Mouse (Mus musculus): ENCODE measurements at regions not wholly inside any gene's neighbourhood (a gene's known extent, or its start where the extent isn't known, plus 50 kb on each side); places are given as distances from the start of the nearest gene placed in this dataset.

GRCm38 (mm10) chr6:59556668-59557310 lies 130.7 kb upstream of the Gprin3 start:
- H3K79me2 ChIP-seq (ENCODE audit: control insufficient read depth, insufficient read depth, low read length), result no peaks in the 10 kb centered on the region
- no peak for TF ChIP-seq POLR2A (IDR thresholded peaks at IDR 0.05; ENCODE audit: extremely low read depth, insufficient read depth, low read length)
- no peak for TF ChIP-seq CTCF (IDR thresholded peaks at IDR 0.05; ENCODE audit: low read depth, low read length)
- 30% methylated on average over 1 of the region's 1 CpGs for WGBS
- no peak overlapping the region for H3K9ac ChIP-seq (ENCODE audit: low read depth, low read length)
- H3K4me3 ChIP-seq (ENCODE audit: insufficient read depth, low read depth, low read length), result no peak overlapping the region
- DNase-seq (ENCODE audit: extremely low read depth, low read depth, low spot score), result peak; percentile 80
- H3K27ac ChIP-seq (replicated peaks; ENCODE audit: insufficient read depth, low read depth, low read length), result no peak overlapping the region; the same call in 1 of the 2 replicates
- H3K36me3 ChIP-seq (ENCODE audit: control insufficient read depth, insufficient read depth, low read length), result no peaks in the 10 kb centered on the region
- no peaks in the 10 kb centered on the region for H3K27me3 ChIP-seq (ENCODE audit: control insufficient read depth, insufficient read depth, low read length)
- H3K4me1 ChIP-seq (ENCODE audit: control insufficient read depth, insufficient read depth, low read length), result peaks cover 2% of the 10 kb centered on the region; the same call in 1 of the 2 replicates

- 59% methylated on average over 2 of the region's 2 CpGs for WGBS
- no peaks in the 10 kb centered on the region for H3K4me1 ChIP-seq (ENCODE audit: control insufficient read depth, insufficient read depth, low read length)
- no peaks in the 10 kb centered on the region for H3K27me3 ChIP-seq (ENCODE audit: control insufficient read depth, insufficient read depth, low read length)
- no peaks in the 10 kb centered on the region for H3K79me2 ChIP-seq (ENCODE audit: control insufficient read depth, insufficient read depth, low read length)
- H3K9ac ChIP-seq (ENCODE audit: low read depth, low read length), result no peak overlapping the region
- no peak overlapping the region for H3K27ac ChIP-seq (replicated peaks; ENCODE audit: insufficient read depth, low read depth, low read length)
- no peaks in the 10 kb centered on the region for H3K36me3 ChIP-seq (ENCODE audit: control insufficient read depth, insufficient read depth, low read length)
- peak; percentile 12 for DNase-seq (ENCODE audit: extremely low read depth, low read depth, low spot score)
- no peak overlapping the region for H3K4me3 ChIP-seq (ENCODE audit: insufficient read depth, low read depth, low read length)
- TF ChIP-seq CTCF (IDR thresholded peaks at IDR 0.05; ENCODE audit: low read depth, low read length) (no peak), POLR2A (IDR thresholded peaks at IDR 0.05; ENCODE audit: extremely low read depth, insufficient read depth, low read length) (no peak)
Measured at GRCm38 (mm10) chr6:59537025-59537424, 110.9 kb upstream of the Gprin3 start.

GRCm38 (mm10) chr6:59524940-59525265 lies 98.8 kb upstream of the Gprin3 start:
- TF ChIP-seq CTCF (IDR thresholded peaks at IDR 0.05; ENCODE audit: low read depth, low read length), result no peak
- no peak for TF ChIP-seq POLR2A (IDR thresholded peaks at IDR 0.05; ENCODE audit: extremely low read depth, insufficient read depth, low read length)
- no peaks in the 10 kb centered on the region for H3K27me3 ChIP-seq (ENCODE audit: control insufficient read depth, insufficient read depth, low read length)
- H3K36me3 ChIP-seq (ENCODE audit: control insufficient read depth, insufficient read depth, low read length), result no peaks in the 10 kb centered on the region
- no peaks in the 10 kb centered on the region; the same call in 1 of the 2 replicates for H3K4me1 ChIP-seq (ENCODE audit: control insufficient read depth, insufficient read depth, low read length)
- DNase-seq (ENCODE audit: extremely low read depth, low read depth, low spot score), result no peak
- H3K27ac ChIP-seq (replicated peaks; ENCODE audit: insufficient read depth, low read depth, low read length), result no peak overlapping the region
- WGBS, result 88% methylated on average over 1 of the region's 1 CpGs
- H3K4me3 ChIP-seq (ENCODE audit: insufficient read depth, low read depth, low read length), result no peak overlapping the region
- no peak overlapping the region for H3K9ac ChIP-seq (ENCODE audit: low read depth, low read length)
- no peaks in the 10 kb centered on the region for H3K79me2 ChIP-seq (ENCODE audit: control insufficient read depth, insufficient read depth, low read length)

- WGBS, result 69% methylated on average over 1 of the region's 1 CpGs
- no peak overlapping the region for H3K27ac ChIP-seq (replicated peaks; ENCODE audit: insufficient read depth, low read depth, low read length)
- no peaks in the 10 kb centered on the region for H3K36me3 ChIP-seq (ENCODE audit: control insufficient read depth, insufficient read depth, low read length)
- peak; percentile 73 for DNase-seq (ENCODE audit: extremely low read depth, low read depth, low spot score)
- H3K79me2 ChIP-seq (ENCODE audit: control insufficient read depth, insufficient read depth, low read length), result no peaks in the 10 kb centered on the region
- no peak for TF ChIP-seq POLR2A (IDR thresholded peaks at IDR 0.05; ENCODE audit: extremely low read depth, insufficient read depth, low read length)
- no peak for TF ChIP-seq CTCF (IDR thresholded peaks at IDR 0.05; ENCODE audit: low read depth, low read length)
- H3K4me3 ChIP-seq (ENCODE audit: insufficient read depth, low read depth, low read length), result no peak overlapping the region
- no peak overlapping the region for H3K9ac ChIP-seq (ENCODE audit: low read depth, low read length)
- no peaks in the 10 kb centered on the region for H3K27me3 ChIP-seq (ENCODE audit: control insufficient read depth, insufficient read depth, low read length)
- H3K4me1 ChIP-seq (ENCODE audit: control insufficient read depth, insufficient read depth, low read length), result no peaks in the 10 kb centered on the region; the same call in 1 of the 2 replicates
Measured at GRCm38 (mm10) chr6:59524095-59524939, 98.2 kb upstream of the Gprin3 start.

GRCm38 (mm10) chr6:59522960-59523359 lies 96.9 kb upstream of the Gprin3 start:
- H3K4me1 ChIP-seq (ENCODE audit: control insufficient read depth, insufficient read depth, low read length), result no peaks in the 10 kb centered on the region; the same call in 1 of the 2 replicates
- H3K4me3 ChIP-seq (ENCODE audit: insufficient read depth, low read depth, low read length), result no peak overlapping the region
- no peak overlapping the region for H3K9ac ChIP-seq (ENCODE audit: low read depth, low read length)
- H3K36me3 ChIP-seq (ENCODE audit: control insufficient read depth, insufficient read depth, low read length), result no peaks in the 10 kb centered on the region
- H3K79me2 ChIP-seq (ENCODE audit: control insufficient read depth, insufficient read depth, low read length), result no peaks in the 10 kb centered on the region
- H3K27me3 ChIP-seq (ENCODE audit: control insufficient read depth, insufficient read depth, low read length), result no peaks in the 10 kb centered on the region
- H3K27ac ChIP-seq (replicated peaks; ENCODE audit: insufficient read depth, low read depth, low read length), result no peak overlapping the region
- TF ChIP-seq POLR2A (IDR thresholded peaks at IDR 0.05; ENCODE audit: extremely low read depth, insufficient read depth, low read length) (no peak), CTCF (IDR thresholded peaks at IDR 0.05; ENCODE audit: low read depth, low read length) (no peak)
- no peak for DNase-seq (ENCODE audit: extremely low read depth, low read depth, low spot score)

- WGBS, result 3% methylated on average over 1 of the region's 1 CpGs
- H3K4me3 ChIP-seq (ENCODE audit: insufficient read depth, low read depth, low read length), result no peak overlapping the region
- H3K27me3 ChIP-seq (ENCODE audit: control insufficient read depth, insufficient read depth, low read length), result no peaks in the 10 kb centered on the region
- no peaks in the 10 kb centered on the region for H3K79me2 ChIP-seq (ENCODE audit: control insufficient read depth, insufficient read depth, low read length)
- H3K36me3 ChIP-seq (ENCODE audit: control insufficient read depth, insufficient read depth, low read length), result no peaks in the 10 kb centered on the region
- H3K27ac ChIP-seq (replicated peaks; ENCODE audit: insufficient read depth, low read depth, low read length), result no peak overlapping the region
- no peaks in the 10 kb centered on the region for H3K4me1 ChIP-seq (ENCODE audit: control insufficient read depth, insufficient read depth, low read length)
- no peak overlapping the region for H3K9ac ChIP-seq (ENCODE audit: low read depth, low read length)
- TF ChIP-seq POLR2A (IDR thresholded peaks at IDR 0.05; ENCODE audit: extremely low read depth, insufficient read depth, low read length) (no peak), CTCF (IDR thresholded peaks at IDR 0.05; ENCODE audit: low read depth, low read length) (no peak)
- peak; percentile 40 for DNase-seq (ENCODE audit: extremely low read depth, low read depth, low spot score)
Measured at GRCm38 (mm10) chr6:59500818-59501217, 74.7 kb upstream of the Gprin3 start.

Measured in liver, adult 2 months (tissue).